Mouse (Mus musculus) kidney, postnatal 14 days (tissue): ENCODE data around the gene Larp7.

Experiments used
- DNase-seq: peaks from one replicate; pipeline ENCODE4 v3.0.0; 2022; ENCODE audit warnings: mixed read lengths

The Larp7 gene

DNA sequence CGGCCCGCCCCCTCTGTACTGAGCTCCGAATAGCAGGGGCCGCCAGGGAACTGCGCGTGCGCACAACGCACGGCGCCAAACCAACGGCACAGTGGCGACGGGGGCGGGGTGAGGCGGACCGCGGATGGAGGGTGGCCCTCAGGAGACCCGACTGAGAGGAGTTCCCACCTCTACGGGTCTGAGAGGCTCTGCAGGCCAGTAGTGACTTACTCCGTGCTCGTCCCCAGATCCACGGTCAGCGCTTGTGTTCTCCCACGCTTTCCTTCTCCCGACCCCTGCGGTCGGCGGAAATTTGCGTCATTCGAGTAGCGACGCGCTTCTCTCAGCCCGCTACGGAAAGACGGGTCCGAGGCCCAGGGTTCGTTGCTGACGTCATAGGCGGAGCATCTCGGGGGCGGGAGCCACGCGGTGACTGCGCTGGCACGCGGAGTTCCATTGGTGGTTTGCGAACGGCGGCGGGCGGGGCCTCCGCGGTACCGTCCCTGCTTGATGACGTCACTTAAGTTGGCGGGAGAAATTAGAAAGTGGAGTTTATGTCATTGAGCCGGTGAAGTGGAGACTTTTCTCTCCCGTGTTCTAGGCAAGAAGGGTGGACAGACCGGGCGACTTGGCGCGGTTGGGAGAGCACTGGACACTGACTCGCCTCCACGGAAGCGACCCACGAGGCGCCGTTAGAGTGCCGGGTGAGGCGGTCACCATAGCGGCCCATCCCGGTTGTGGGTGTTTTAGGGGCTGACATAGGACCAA lies at the start of gene Larp7, which contains the start of gene Zgrf1:
TSS of gene Larp7 (minus strand) at position 377 of the 747 bp plus-strand sequence.
TSS of gene Zgrf1 (plus strand) at position 517 of the 747 bp plus-strand sequence.
- DNase-seq, result peak; percentile 99

DNA sequence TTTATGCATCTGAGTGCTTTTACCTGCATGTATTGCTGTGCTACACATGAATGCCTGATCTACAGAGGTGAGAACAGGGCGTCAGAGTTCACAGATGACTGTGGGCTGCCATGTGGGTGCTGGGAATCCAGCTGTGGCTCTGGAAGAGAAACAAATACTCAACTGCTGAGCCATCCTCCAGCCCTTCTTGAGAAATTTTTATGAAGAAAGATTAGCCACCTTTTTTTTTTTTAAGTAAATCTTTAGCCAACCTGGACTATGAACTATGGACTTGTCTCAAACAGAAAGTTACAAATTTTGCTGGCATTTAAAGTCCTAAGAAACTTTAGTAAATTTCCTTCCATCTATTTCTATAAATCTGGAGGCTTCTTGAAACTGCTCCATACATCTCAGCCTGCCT lies 44.0 kb upstream of the Larp7 start:
- no peak for DNase-seq

DNA sequence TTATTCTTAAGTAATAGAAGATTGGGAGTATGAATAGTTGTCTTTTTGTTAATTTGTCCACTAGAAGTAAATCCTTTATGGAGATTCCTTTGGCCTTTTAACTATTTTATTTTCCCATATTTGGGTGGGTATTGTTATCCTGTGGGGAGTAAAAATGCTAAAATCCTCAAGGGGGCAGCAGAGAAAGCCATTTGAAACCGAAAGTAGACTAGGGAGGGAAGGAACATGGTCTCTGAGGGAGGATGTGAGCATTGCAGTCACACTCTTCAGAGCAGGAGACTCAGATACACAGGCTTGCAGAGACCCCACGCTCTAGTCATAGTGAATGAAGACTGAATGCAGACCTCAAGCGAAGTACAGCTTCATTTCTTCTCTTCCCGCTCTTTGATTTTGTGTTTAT lies 19.4 kb upstream of the Larp7 start:
- DNase-seq, result peak; percentile 69

DNA sequence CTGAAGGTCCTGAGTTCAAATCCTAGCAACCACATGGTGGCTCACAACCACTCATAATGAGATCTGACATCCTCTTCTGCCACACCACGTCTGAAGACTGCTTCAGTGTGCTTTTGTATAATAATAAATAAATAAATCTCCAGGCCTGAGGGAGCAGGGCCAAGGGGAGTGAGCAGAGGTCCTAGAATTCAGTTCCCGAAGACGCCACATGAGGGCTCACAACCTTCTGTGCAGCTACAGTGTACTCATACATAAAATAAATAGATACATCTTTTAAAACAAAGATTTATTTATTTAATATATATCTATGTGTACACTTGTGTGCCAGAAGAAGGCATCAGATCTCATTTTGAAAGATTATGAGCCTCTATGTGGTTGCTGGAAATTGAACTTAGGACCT lies 12.0 kb upstream of the Larp7 start:
- no peak for DNase-seq

DNA sequence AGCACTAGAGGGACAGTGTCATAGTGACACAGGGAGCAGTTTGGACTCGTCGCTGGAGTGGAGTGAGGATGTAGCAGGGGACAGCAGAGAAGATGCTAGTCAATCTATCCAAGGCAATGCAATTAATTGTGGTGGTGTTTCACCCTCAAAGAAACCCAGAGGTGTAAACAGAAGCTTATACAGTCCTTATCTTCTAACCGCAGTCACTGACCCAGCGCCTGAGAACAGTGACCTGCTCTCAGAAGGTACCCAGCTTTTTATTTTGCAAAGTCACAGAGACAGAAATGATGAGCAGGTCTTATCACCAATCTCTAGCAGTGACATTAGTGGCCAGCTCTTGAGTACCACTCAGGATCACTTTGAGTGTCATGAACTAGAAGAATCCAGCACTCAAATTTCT lies 9.8 kb upstream of the Larp7 start:
- no peak for DNase-seq

DNA sequence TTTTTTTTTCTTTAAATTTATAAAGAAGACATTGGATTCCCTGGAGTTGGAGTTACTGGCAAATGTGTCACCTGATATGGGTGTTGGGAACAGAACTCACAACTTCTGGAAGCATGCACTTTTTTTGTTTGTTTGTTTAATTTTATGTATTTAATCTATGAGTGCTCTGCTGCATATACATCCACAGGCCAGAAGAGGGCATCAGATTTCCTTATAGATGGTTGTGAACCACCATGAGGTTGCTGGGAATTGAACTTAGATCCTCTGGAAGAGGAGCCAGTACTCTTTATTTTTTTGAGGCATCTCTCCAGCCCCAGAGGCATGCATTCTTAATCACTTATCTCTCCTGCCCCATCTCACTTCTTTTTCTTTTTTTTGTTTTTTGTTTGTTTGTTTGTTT lies 5.1 kb upstream of the Larp7 start:
- no peak for DNase-seq

DNA sequence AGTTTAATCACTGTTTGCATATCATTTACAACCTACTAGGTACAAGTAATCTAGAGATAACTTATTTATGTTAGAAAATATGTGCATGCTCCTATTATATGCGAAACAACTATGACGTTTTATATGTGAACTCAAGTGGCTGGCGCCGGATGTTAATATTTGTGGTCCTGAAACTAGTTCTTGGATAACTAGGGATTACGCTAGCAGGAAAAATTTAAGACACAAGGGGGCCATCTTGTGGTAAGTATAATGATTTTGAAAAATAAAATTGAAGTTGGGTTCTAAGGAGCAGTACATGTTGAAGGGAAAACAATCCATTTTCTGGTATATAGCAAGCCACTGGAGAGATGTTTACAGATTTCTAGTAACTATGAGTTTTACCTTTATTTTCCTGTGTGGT lies 1.6 kb upstream of the Larp7 start:
- no peak for DNase-seq

DNA sequence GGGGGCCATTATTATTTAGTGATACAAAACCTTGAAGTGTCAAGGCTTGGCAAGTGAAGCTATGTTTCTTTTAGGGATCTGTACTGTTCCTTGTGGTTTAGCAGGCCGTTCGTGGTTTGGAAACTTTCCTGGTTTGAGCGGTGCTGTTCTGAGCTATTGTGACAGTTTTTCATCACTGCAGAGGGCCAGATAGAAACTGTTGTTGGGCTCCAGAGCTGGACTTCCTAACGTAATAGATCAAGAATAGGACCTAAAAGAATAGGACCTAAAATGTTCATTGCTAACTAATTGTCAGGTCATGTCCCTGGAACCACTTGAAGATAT lies 533 bp upstream of the Larp7 start:
- no peak for DNase-seq

DNA sequence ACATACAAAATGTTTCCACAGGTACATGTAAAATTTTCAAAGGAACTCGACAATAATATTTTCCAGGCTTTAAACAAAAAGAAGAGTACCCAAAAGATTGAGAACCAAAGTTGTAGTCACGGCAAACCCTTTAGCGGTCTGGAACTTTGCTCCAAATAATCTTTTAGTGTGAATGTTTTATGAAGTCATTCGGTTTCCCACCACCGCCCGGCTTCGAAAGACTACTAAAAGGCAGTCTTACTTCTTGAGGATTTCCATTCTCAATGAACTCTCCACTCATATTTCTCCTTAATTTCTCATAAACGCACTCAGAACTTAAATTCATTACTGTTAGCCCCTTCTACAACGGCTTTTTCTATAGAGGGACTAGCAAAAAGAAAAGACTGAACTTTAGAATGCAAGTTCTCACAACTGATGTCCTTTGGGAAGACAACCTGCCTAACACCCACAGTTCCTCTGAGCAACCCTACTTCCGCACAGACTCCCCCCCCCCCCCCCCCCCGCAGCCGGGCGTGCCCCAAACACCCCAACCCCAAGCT lies 646 bp downstream of the Larp7 start:
- DNase-seq, result no peak

DNA sequence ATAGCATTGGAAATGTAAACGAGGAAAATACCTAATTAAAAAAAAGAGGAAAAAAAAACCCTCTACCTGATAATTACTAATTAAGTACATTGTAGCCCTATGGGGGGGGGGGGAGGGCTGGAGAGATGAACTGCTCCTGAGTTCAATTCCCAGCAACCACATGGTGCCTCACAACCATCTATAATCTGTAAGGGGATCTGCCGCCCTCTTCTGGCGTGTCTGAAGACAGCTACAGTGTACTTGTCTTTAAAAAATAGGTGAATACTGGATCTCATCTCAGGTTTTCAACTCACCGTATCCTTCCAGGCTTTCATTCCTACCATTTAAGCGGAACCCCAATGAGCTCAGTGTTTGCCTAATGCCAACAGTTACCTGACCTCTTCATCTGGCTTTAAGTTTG lies 5.3 kb downstream of the Larp7 start:
- DNase-seq, result peak; percentile 16

DNA sequence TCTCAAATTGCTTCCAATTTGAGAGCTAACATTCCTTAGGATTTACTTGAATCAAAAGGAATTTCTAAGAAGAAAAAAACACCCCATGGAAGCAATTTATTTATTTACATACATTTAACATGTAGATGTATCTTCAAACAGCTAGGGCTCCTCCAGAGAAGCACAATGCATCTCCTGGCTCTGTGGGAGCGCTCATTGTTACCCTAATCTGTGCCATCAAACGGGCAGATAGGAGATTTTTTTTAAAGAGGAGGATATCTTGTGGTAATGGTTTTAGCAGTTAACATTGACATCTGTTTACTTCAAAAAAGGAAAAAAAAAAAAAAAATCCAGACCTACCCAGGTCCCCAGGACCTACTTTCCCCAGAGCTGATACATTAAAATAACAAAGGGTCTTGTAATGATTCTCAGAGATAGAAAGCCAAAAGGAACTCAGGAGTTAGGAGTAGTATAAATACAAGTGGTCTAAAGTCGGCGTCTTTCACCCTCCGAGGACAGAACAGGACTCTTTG lies 8.5 kb downstream of the Larp7 start:
- no peak for DNase-seq

DNA sequence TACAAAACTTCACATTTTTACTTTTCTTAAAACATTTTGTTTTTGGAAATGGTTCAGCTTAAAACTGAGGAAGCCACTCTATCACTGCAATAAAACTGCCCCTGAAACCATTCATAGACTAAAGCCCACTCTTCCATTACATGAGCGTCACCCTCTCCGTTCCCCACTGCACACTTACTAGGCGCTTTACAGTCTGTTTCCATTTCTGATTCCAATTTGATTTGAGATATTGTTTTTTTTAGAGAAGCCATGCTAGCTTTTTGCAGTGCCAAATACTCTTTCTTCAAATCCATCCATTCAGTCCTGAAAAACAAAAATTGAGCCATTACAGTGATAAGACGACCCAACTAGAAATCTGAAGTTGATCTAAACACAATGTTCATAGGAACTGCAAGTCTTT lies 9.2 kb downstream of the Larp7 start:
- DNase-seq, result no peak

DNA sequence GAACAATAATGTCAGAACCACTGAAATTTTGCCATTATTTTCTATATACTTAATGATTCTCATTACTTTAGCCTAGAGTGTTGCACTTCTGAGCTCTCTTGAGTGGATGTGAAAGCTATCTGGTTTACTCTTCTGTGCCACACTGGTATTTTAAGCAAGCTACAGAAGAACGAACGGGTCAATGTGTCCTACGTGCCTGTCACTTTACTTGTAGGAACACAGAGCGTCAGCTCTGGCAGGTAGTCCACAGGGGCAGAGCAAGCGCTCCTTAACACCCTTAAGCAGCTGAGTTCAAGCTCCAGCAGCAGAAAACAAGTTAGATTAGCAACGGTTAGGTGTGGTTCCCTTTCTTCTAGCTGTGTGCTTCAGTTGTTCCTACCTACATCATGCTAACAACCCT lies 14.0 kb downstream of the Larp7 start:
- DNase-seq, result no peak

DNA sequence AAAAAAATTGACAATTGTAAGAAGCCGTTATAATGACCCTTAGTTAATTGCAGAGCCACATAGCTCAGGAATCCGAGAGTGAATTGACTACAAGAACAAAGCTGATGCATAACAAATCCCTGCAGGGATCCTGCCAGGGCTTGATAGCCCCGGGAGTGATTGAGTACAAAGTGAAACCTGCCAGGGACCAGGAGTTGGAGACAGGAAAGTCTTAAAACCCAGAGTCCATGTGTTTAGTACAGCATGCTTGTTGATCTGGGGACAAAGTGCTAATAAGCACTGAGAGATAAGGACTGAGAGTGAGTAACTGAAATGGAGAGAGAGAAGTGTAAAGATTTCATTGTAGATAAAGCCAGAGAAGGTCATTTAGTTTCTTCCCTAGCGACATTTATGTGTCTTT lies 22.9 kb downstream of the Larp7 start:
- DNase-seq, result no peak

DNA sequence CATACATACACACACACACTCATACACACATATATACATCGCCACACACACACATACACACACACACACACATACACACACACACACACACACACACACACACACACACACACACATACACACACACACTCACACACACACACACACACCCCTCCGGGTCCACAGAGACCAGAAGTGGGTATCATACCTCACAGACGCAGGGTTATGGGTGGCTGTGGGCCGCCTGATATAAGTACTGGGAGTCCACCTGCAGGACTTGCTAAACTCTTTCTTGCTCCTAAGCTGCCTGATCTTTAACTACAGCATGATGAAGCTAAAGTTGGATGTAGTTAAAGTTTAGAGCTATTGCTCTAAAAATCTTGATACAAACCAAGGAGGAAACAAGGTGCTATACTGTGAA lies 23.3 kb downstream of the Larp7 start:
- no peak for DNase-seq

DNA sequence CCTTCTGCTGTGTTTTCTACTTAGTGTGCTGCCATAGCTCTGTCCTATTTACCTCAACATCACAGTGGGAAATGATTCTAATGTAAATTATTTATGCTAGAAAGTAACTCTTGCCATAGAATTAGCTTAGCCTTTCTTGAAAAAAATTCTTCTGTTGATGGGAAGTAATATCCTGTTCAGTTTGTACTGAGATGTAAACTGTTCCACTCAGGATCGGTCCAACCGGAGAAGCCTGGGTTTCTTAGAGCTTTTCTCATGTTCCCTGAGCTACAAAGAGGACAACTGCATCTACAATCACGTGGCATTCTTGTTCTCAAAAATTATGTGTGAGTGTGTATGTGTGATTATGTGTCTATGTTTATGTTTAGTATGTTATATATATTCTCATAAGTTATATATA lies 23.9 kb downstream of the Larp7 start:
- DNase-seq, result no peak

DNA sequence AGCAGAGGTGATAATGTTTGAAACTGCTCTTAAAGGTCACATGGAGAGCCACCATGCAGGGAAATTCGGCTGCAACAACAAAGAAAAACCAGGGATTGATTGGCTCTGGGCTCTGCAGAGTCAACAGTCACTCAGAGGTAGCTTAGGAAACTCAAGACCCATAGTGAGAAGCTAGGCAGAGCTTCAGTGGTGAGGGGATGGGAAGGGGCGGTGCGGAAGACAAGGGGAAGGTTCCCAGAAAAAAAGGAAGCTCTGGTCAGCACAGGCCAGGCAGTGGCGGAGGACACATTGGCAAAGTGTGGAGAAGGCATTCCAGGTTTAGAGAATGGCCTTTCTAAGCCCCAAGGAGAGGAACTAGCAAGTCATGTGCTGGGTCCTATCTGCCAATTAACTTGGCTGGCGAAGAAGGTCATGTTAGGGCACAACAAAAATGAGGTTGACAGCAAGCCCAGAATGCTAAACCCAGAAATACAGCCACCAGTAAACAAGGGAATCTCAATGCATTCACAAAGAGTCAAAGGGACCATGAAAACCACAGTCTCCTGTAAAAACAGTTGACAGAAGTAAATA lies 25.6 kb downstream of the Larp7 start:
- peak; percentile 1 for DNase-seq

DNA sequence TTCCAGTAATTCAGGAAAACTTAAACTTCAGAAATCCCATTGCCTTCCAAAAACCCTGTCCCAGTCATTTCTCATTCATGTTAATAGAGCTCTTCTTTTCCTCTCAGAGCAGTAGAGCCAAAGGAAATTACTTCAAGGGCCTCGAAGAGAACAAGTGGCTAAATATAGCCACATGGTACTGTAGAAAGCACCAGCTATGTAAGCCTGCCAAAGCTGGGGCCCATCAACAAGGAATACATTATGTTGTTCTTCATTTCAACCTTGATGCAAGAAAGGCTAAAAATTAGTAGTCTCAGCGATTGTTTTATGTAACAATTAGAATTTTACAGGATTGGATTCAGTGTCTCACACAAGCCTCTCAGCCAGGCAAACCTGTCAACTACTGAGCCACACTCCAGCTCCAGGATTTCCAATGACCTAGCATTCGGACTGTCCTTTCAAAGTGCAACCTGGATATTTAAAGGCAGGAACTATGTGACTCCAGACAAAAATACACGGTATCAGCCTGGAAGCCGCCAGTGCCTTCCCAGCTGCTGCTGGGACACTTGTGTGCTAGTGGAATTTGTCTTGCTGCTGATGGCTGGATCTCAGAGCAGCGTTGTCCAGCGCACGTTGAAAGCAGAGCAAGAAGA lies 27.8 kb downstream of the Larp7 start:
- no peak for DNase-seq

DNA sequence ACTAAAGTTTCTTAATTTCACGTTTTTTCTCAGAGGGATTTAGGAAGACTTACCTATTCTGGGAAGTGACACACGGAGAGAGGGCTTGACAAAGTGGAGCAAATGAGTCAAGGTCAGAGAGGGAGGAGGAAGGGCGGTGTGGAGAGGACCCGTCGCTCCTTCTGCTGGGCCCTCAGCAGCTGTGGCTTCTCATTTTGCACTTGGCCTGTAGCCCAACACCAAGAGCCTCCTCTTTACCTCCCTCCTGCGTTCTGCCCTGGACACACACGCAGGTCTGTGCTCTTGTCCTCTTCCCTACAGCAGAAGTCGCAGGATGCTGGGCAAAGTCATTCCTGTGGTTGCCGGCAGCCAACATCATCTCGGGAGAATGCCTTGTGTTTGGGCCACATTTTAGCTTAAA lies 32.0 kb downstream of the Larp7 start:
- no peak for DNase-seq

DNA sequence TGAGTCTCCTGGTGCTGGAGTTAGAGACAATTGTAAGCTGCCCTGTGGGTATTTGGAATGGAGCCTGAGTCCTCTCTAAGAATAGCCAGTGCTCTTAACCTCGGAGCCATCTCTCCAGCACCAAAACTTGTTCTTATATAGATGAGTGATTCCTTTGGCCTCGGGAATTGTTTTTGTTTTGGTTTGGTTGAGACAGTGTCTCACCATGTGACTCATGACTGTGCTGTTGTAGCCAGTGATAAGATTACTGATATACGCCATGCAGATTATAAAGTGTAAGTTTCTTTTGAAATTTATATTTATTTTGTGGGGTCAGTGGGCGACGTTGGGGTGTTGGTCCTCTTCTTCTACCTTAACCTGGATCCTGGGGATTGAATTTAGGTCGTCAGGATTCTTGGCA lies 32.8 kb downstream of the Larp7 start:
- DNase-seq, result no peak

DNA sequence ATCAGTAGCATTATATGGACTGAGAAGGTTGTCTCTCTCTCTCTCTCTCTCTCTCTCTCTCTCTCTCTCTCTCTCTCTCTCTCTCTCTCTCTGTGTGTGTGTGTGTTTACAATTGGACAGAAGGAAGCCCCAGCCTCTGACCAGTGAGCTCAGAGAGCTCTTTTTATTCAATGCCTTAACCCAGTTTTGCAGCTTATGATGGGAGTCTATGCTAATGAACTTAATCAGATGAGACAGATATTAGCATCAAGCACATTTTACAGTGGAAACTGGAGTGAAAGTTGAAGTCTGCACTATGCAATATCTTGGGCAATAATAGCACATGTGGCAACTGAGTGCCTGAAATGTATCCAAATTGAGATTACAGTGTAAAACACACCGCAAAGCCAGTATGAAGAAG lies 37.9 kb downstream of the Larp7 start:
- no peak for DNase-seq

DNA sequence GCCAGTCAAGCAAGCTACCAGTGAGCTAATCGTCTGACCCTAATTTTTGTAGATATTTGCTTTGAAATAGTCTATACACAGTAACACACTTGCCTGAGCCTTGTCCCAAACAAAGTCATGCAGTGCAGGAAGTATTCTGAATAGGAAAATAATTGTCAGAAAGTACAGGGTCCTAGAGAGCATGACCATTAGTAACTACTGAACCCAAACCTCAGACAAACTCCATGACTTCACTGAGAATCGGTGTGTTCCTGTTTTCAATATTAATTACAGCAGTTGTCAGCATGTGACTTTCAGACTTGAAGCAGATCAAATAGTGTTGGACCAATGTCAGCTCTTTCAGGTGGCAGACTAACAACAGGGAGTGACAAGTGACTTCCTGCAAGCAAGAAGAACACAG lies 39.5 kb downstream of the Larp7 start:
- DNase-seq, result no peak

DNA sequence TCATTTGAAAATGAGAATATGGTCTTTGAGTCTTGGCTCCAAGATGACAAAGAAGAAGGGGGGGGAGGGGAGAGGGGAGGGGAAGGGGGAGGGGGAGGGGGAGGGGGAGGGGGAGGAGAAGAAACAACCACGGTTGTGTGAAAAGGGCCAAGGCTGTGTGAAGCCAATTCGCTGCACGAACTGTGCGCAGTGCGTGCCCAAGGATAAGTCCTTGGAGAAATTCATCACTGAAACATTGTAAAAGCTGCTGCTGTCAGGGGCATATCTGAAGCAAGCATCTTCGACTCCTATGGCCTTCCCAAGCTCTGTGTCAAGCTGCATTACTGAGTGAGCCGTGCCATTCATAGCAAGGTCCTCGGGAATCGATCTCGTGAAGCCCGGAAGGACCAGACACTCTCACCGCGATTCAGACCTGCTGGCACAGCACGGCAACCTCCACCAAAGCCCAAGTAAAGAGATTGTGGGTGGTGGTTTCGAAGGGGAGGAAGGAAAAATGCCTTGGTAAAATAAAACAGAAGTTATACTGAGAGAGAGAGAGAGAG lies 40.3 kb downstream of the Larp7 start:
- no peak for DNase-seq
